Mouse (Mus musculus) left cerebral cortex, adult 9 months (tissue): ENCODE data around the gene Cyp39a1.
A peak's percentile ranks its signal among the peaks of the same experiment; 100 is the strongest.

Experiments
- DNase-seq, 2 experiments: peaks; one replicate each; pipeline ENCODE4 v3.0.0; 2022; ENCODE audit warnings: low spot score in 2 of 2

Cyp39a1 gene

GRCm38 (mm10) chr17:43667290-43667843 is at the start of gene Cyp39a1:
Cyp39a1 (plus strand) TSS chr17:43667425.
- no peak for DNase-seq

GRCm38 (mm10) chr17:43619156-43619555 is 48.1 kb upstream of the Cyp39a1 start:
- no peak for DNase-seq

GRCm38 (mm10) chr17:43622076-43622475 is 45.1 kb upstream of the Cyp39a1 start:
- no peak for DNase-seq

GRCm38 (mm10) chr17:43628246-43628645 is 39.0 kb upstream of the Cyp39a1 start:
- DNase-seq = no peak

GRCm38 (mm10) chr17:43629026-43629495 is 38.2 kb upstream of the Cyp39a1 start:
- no peak for DNase-seq

GRCm38 (mm10) chr17:43629496-43630426 is 37.5 kb upstream of the Cyp39a1 start, which contains the start of gene Tdrd6:
Tdrd6 (minus strand) TSS chr17:43630299.
- no peak for DNase-seq

- no peak for DNase-seq
Measured at GRCm38 (mm10) chr17:43630427-43630760, 36.8 kb upstream of the Cyp39a1 start.

GRCm38 (mm10) chr17:43637146-43637545 is 30.1 kb upstream of the Cyp39a1 start:
- DNase-seq = no peak

- no peak for DNase-seq
Measured at GRCm38 (mm10) chr17:43640825-43641224, 26.4 kb upstream of the Cyp39a1 start.

GRCm38 (mm10) chr17:43643191-43643590 is 24.0 kb upstream of the Cyp39a1 start:
- no peak for DNase-seq

- DNase-seq = no peak
Measured at GRCm38 (mm10) chr17:43644375-43644774, 22.9 kb upstream of the Cyp39a1 start.

- DNase-seq = no peak
Measured at GRCm38 (mm10) chr17:43645136-43645535, 22.1 kb upstream of the Cyp39a1 start.

- no peak for DNase-seq
Measured at GRCm38 (mm10) chr17:43646925-43647324, 20.3 kb upstream of the Cyp39a1 start.

- DNase-seq = no peak
Measured at GRCm38 (mm10) chr17:43649641-43650436, 17.4 kb upstream of the Cyp39a1 start.

- no peak for DNase-seq
Measured at GRCm38 (mm10) chr17:43651314-43652046, 15.7 kb upstream of the Cyp39a1 start.

GRCm38 (mm10) chr17:43666576-43667289 is 492 bp upstream of the Cyp39a1 start, which contains the start of gene Slc25a27:
Slc25a27 (minus strand) TSS chr17:43667214.
- peak; percentile 78 to 88 for DNase-seq

- DNase-seq = no peak
Measured at GRCm38 (mm10) chr17:43669145-43669695, 2.0 kb downstream of the Cyp39a1 start.

GRCm38 (mm10) chr17:43671907-43672306 is 4.7 kb downstream of the Cyp39a1 start:
- DNase-seq = no peak

GRCm38 (mm10) chr17:43675228-43675627 is 8.0 kb downstream of the Cyp39a1 start:
- no peak for DNase-seq

- DNase-seq = no peak
Measured at GRCm38 (mm10) chr17:43676241-43676640, 9.0 kb downstream of the Cyp39a1 start.
